Mouse (Mus musculus) megakaryocyte, embryonic 14.5 days (primary cell): Measurements from ENCODE around the gene Smoc1.

Source experiments
- FLI1 ChIP-seq: IDR thresholded peaks from 2 replicates; pipeline ENCODE4 v1.6.1; 2012; ENCODE audit warnings: low read length, inconsistent platforms, mixed read lengths
- GATA1 ChIP-seq: IDR thresholded peaks from 3 replicates; pipeline ENCODE4 v1.6.1; 2012; ENCODE audit warnings: mixed read lengths, low read length, inconsistent platforms, borderline replicate concordance

- no peak for TF ChIP-seq GATA1
- TF ChIP-seq FLI1 = no peak
Observed at GRCm38 (mm10) chr12:81092641-81093040, 66.0 kb downstream of the Smoc1 start.
